Mouse (Mus musculus) liver, adult 2 months (tissue): ENCODE data around the gene Mocs1. TPM values are rescaled to one million over a fixed set of nuclear protein-coding genes. Genes with fewer than 3 reads are reported as not detected.

Experiments used
- DNase-seq: peaks from one replicate; pipeline ENCODE4 v3.0.0-alpha.2; 2011; ENCODE audit warnings: low read depth, low spot score; ENCODE audit errors: extremely low read depth
- H3K27ac ChIP-seq: fragments of 200-500 bp; replicated peaks from 2 replicates; pipeline ENCODE4 v1.5.1; 2012; ENCODE audit warnings: low read depth, mild to moderate bottlenecking, control low read depth, inconsistent platforms, low read length; ENCODE audit not compliant: insufficient read depth
- H3K27me3 ChIP-seq: fragments of 200-500 bp; 2 replicates; pipeline ENCODE4 v1.6.1; 2012; ENCODE audit warnings: mild to moderate bottlenecking, moderate library complexity, low read length, inconsistent platforms; ENCODE audit not compliant: control insufficient read depth, insufficient read depth
- H3K36me3 ChIP-seq: fragments of 200-500 bp; 2 replicates; pipeline ENCODE4 v1.6.1; 2012; ENCODE audit warnings: low read length, inconsistent platforms; ENCODE audit not compliant: control insufficient read depth, insufficient read depth
- H3K4me1 ChIP-seq: fragments of 200-500 bp; 2 replicates; pipeline ENCODE4 v1.6.1; 2011; ENCODE audit warnings: low read length; ENCODE audit not compliant: control insufficient read depth, insufficient read depth
- H3K4me3 ChIP-seq: fragments of 200-500 bp; 2 replicates; pipeline ENCODE4 v1.5.1; 2011; ENCODE audit warnings: low read depth, mild to moderate bottlenecking, control low read depth, low read length, moderate library complexity; ENCODE audit not compliant: insufficient read depth
- H3K79me2 ChIP-seq: fragments of 200-500 bp; 2 replicates; pipeline ENCODE4 v1.6.1; 2012; ENCODE audit warnings: inconsistent platforms, mild to moderate bottlenecking, low read length, moderate library complexity; ENCODE audit not compliant: control insufficient read depth, insufficient read depth
- H3K9ac ChIP-seq: fragments of 200-500 bp; 2 replicates; pipeline ENCODE4 v1.6.1; 2012; ENCODE audit warnings: low read depth, mild to moderate bottlenecking, control low read depth, inconsistent platforms, low read length
- CTCF ChIP-seq: fragments of 200-500 bp; IDR thresholded peaks from 2 replicates; pipeline ENCODE4 v1.5.1; 2011; ENCODE audit warnings: low read depth, low read length, control low read depth
- POLR2A ChIP-seq: fragments of 200-500 bp; IDR thresholded peaks from 2 replicates; pipeline ENCODE4 v1.6.1; 2011; ENCODE audit warnings: low read length, control low read depth; ENCODE audit not compliant: insufficient read depth; ENCODE audit errors: extremely low read depth
- WGBS: fragments of 180-500 bp; shearing (Covaris S2); methylation state at CpG from one replicate; pipeline ENCODE4 v1.1.7; 2018; 5-methylcytosine and 5-hydroxymethylcytosine counted together
- polyA plus RNA-seq: library from polyadenylated mRNA; depleted of rRNA; stranded (reverse); fragments of >200 nt; gene quantifications from 2 replicates; pipeline ENCODE4 v1.2.3, GENCODE M21; 2012; rRNA removed
- total RNA-seq: library from RNA; depleted of rRNA; stranded (reverse); fragments of >200 nt; gene quantifications from 2 replicates; pipeline ENCODE4 v1.2.3, GENCODE M21; 2014; rRNA removed

Gene Mocs1
- total and polyA plus RNA-seq, 2 experiments: 46.1 to 125 TPM

DNA sequence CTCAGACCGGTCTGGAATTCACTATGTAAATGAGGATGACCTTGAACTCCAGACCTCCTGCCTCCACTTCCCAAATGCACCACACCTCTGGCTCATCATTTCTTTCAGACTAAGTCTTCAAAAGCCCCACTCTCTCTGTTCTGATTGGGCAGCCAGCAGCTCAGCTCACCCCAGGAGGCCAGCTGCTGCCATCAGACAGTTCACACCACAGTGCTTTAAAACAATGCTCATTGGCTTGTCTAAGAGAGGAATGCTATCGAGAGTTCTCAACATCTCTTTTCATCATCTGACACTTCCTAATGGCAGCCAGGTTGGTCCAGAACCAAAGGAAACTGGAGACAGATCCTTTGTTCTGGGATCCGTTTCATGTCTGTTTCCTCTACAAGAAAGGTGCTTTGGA, 70.0 kb downstream of the Mocs1 start:
- H3K27ac ChIP-seq: no peak overlapping the region
- 69% methylated on average over 3 of the region's 3 CpGs for WGBS
- H3K79me2 ChIP-seq: no peaks in the 10 kb centered on the region
- no peak for TF ChIP-seq CTCF
- no peak for TF ChIP-seq POLR2A
- no peak overlapping the region for H3K4me3 ChIP-seq
- no peak overlapping the region for H3K9ac ChIP-seq
- H3K36me3 ChIP-seq: no peaks in the 10 kb centered on the region
- no peaks in the 10 kb centered on the region for H3K27me3 ChIP-seq
- no peak for DNase-seq
- H3K4me1 ChIP-seq: no peaks in the 10 kb centered on the region; the same call in 1 of the 2 replicates

DNA sequence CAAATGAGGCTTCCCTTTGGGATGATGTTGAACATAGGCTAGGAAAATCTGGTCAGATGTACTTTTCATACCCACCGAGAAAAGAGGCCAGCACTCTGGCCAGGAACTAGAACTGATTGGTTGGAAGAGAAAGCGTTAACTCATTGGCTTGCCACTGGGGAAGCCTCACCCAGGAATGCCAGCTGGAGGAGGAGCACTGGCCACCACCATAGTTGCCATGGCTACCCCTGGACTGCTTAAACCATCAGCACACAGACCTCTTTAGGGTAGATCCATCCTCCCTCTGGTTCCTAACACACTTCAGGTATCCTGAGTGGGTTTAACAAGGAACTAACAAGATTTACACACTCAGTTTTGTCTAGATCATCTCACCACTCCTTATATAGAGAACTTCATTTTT, 71.5 kb downstream of the Mocs1 start:
- H3K36me3 ChIP-seq: no peaks in the 10 kb centered on the region
- TF ChIP-seq CTCF: no peak
- no peak for TF ChIP-seq POLR2A
- H3K4me1 ChIP-seq: no peaks in the 10 kb centered on the region; the same call in 1 of the 2 replicates
- no peaks in the 10 kb centered on the region for H3K79me2 ChIP-seq
- H3K27ac ChIP-seq: no peak overlapping the region
- no peaks in the 10 kb centered on the region for H3K27me3 ChIP-seq
- WGBS: 94% methylated on average over 2 of the region's 2 CpGs
- DNase-seq: no peak
- H3K9ac ChIP-seq: no peak overlapping the region
- no peak overlapping the region for H3K4me3 ChIP-seq

DNA sequence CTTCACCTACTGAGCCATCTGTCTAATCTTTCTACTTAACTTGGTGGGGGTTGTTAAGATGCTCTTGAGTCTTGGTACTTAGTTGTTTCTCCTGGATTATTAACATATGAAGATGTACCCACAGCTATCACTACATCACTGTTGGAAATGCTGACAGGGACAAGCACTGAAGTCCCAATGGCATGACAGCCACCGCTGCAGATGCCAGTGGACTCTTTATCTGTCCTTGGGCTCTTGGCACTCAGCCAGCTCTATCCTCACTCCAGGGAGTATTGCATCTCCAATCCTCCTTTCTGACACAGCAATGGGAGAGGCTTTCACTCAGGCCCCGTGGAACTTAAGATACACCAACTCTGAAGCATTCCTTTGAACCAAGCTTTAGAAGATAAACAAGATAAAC, 72.1 kb downstream of the Mocs1 start:
- H3K27ac ChIP-seq: no peak overlapping the region
- no peaks in the 10 kb centered on the region for H3K27me3 ChIP-seq
- H3K79me2 ChIP-seq: no peaks in the 10 kb centered on the region
- no peak overlapping the region for H3K4me3 ChIP-seq
- DNase-seq: no peak
- H3K36me3 ChIP-seq: no peaks in the 10 kb centered on the region
- 12% methylated on average over 2 of the region's 2 CpGs for WGBS
- H3K4me1 ChIP-seq: no peaks in the 10 kb centered on the region; the same call in 1 of the 2 replicates
- H3K9ac ChIP-seq: no peak overlapping the region
- TF ChIP-seq POLR2A: no peak
- TF ChIP-seq CTCF: no peak

DNA sequence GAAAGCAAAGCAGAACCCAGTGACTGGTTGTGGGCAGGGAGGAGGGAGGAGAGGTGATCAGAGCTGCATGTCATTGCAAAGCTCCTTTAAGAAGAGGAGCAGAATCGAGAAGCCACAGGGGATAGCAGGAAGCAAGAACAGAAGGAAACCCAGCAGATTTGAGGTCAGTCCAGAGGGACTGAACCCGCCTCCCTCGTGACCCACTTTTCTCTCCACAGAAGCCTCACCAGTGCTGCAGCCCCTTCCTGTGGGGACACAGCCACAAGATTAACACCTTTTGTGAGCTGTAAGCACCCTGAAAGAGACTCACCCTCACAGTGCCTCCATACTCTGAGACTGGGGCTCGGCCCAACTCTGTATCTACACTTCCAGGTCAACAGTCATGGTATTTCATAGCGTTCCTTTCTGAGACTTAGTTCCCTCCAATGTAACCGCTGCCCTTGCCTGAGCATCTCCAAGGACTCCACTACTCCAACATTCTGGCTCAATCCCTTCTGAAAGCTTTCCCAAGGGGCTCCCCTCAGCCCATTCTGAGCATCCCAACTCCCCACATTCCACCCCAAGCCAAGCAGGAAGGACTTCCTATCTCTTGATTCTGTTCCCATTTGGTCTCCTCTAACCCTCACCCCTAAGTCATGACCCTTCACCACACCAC, 75.2 kb downstream of the Mocs1 start:
- no peak overlapping the region for H3K27ac ChIP-seq
- H3K9ac ChIP-seq: no peak overlapping the region
- no peaks in the 10 kb centered on the region; the same call in 1 of the 2 replicates for H3K4me1 ChIP-seq
- TF ChIP-seq POLR2A: no peak
- TF ChIP-seq CTCF: no peak
- no peaks in the 10 kb centered on the region for H3K79me2 ChIP-seq
- 65% methylated on average over 6 of the region's 6 CpGs for WGBS
- H3K27me3 ChIP-seq: no peaks in the 10 kb centered on the region
- no peak overlapping the region for H3K4me3 ChIP-seq
- H3K36me3 ChIP-seq: no peaks in the 10 kb centered on the region
- DNase-seq: no peak

Other genes starting within 250 kb of the Mocs1 start
- 1.0 and 1.4 TPM in 2 replicates for gene Daam2, start 136.0 kb downstream of the Mocs1 start, total RNA-seq
- gene Daam2, start 136.0 kb downstream of the Mocs1 start, polyA plus RNA-seq: 0.92 and 1.0 TPM in 2 replicates
- gene Kif6, start 186.8 kb downstream of the Mocs1 start, total RNA-seq: not detected in 2 replicates
- not detected in 2 replicates for gene Kif6, start 186.8 kb downstream of the Mocs1 start, polyA plus RNA-seq